Mouse (Mus musculus) right cerebral cortex, postnatal 25 days (tissue): ENCODE measurements around the gene Afap1.
A peak's percentile ranks its signal among the peaks of the same experiment; 100 is the strongest.

ENCODE experiments used
- DNase-seq: peaks from one replicate; pipeline ENCODE4 v3.0.0; 2022

The Afap1 gene

GRCm38 (mm10) chr5:35893093-35893804 is at the start of gene Afap1:
TSS of gene Afap1 (plus strand) at chr5:35893319.
- peak; percentile 98 for DNase-seq

DNA sequence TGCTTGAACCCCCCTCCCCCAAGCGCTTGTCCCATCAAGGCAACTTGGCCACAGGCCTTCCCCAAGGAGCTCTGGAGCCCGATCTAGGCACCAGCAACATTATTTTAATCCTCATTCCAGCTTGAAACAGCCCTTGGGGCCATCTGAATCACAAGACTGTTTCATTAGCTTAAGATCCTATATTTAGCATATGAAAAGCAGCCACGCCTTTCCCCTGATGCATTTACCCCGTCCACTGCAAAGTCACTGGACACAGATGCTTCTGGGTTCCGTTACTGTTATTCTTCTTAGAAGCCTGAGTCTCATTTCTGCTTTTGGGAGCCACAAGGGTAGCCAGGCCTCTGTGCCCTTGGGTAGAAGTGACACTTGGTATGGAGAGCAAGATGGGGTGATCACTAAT is 41.6 kb upstream of the Afap1 start:
- no peak for DNase-seq

- DNase-seq = no peak
Measured at GRCm38 (mm10) chr5:35853463-35853862, 39.7 kb upstream of the Afap1 start.

GRCm38 (mm10) chr5:35856245-35856644 is 36.9 kb upstream of the Afap1 start:
- DNase-seq = no peak

DNA sequence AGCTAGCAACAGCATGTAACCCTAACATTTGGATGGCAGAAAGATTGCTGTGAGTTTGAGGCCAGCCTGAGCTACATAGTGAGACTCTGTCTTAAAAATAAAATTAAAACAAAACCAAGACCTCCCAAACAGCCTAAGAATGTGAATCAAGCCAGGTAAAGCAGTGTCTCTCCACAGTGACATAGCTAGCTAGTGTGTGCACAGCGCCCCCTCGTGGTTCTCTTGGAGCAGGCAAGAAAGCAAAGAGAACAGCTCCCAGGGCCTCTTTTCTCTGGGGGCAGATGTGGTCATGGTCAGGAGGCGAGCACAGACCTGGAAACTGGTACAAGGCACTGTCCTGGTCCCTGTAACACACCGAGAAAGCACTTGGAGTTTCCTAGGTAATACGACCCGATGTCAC is 35.0 kb upstream of the Afap1 start:
- DNase-seq = peak; percentile 47

GRCm38 (mm10) chr5:35861456-35861855 is 31.7 kb upstream of the Afap1 start:
- no peak for DNase-seq

GRCm38 (mm10) chr5:35869973-35870372 is 23.1 kb upstream of the Afap1 start:
- no peak for DNase-seq

DNA sequence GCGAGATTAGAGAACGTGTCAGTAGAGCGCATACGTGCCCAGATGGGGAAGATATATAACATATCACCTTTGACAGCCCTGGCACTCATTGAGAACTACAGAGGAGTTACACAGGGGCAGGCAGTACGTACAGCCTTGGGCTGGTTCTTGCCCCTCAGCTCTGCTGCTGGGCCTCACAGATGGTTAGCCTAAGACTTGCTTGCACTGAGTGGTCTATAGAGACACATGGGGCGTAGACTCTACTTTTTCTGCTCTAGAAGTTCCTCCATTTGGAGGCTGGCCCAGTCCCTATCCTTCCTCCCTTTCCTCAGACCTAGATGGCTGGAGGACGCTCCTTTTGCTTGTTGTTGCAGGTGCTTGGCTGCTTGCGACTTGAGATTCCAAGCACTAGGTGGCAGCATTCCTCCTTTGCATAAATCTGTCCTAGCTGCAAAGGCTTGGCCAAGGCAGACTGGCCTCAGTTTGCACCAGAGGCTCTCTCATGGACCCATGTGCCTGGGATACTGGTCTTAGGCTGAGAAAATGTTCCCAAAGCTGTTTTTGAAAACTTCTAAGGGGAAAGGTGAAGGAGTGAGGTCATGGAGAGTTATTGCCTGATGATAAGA is 22.6 kb upstream of the Afap1 start:
- peak; percentile 69 for DNase-seq

- DNase-seq = no peak
Measured at GRCm38 (mm10) chr5:35873382-35873781, 19.7 kb upstream of the Afap1 start.

- no peak for DNase-seq
Measured at GRCm38 (mm10) chr5:35876236-35876635, 16.9 kb upstream of the Afap1 start.

DNA sequence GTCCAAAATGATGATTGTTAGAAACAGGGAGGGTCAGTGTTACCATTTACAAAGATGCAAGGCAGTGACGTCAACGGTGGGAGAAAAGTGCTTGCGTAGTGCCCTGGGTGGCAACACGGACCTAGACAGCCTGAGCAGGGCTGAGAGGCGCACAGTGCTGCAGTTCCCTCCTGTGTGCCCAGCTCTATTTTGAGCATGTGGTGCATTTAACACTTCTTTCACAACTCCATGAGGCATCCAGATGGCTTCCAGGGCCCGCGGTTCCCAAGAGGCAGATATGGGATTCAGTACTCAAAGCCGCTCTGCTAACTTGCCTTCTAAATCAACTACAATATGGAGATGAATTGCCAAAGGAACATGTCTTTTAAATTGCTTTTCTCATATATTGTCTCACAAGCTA is 13.9 kb upstream of the Afap1 start:
- DNase-seq = peak; percentile 64

DNA sequence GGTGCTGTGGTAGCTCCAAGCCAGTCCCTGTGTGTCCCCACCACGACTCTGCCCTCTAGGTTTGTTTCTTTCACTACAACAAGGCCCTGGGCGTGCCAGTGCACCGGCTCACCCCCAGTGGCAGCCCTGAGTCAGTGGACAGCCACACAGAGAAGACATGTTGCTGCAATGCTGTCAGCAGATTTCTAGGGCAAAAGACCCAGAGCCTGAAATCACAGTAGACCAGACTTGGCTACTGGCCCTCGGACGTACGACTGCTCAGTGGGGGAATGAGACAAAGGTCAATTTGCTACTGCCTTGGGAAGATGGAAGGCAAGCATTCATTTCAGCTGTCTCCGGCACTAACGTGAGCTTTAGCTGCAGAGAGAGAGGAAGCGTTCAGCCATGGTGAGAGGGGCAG is 10.7 kb upstream of the Afap1 start:
- DNase-seq = no peak

DNA sequence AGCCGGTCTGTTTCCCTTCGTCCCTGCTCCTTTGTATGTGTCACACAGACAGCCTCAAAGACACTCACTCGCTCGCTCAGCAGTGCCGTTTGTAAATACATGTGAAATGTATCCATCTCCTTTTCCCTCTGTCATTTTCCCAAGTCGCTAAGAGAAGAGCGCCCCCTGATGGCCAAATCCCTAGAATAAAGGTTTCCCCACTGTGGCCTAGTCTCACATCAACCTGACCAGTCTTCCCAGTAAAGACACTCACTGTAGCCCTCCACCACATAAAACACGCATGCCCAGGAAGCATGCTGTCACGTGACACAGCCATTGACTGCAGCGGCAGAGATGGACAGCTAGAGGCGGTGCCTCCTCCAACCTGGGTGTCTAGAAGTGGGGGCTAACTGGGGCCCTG is 8.9 kb upstream of the Afap1 start:
- DNase-seq = no peak

- DNase-seq = no peak
Measured at GRCm38 (mm10) chr5:35884689-35885088, 8.4 kb upstream of the Afap1 start.

DNA sequence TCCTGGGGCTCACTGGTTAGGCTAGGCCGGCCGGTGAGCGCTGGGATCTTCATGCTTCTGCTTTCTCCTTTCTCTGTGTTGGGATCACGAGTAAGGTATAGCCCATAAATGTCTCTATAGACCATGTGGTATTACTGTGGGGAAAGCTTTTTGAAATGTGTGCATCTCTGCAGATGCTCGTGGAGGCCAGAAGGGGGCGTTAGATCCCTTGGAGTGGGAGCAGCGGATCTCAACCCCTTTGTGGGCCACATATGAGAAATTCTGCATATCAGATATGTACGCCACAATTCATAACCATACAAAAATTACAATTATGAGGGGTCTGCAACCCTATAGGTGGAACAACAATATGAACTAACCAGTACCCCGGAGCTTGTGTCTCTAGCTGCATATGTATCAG is 4.2 kb upstream of the Afap1 start:
- DNase-seq = no peak

DNA sequence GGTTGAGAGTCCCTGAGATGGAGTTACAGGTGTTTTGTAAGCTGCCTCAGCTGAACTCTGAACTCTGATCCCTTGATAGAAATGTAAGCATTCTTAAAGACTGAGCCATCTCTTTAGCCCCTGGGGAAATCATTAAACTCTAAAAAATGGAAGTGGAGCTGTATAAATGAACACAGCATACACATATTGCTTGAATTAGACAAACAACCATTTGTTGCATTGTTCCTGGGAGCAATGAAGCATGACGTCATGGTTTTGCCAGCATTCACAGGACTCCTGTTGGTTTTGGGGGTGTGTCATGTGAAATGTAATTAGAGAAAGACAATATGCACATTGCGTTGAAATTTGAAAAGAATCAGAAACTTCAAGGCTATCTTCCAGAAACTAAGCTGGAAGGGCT is 3.5 kb upstream of the Afap1 start:
- DNase-seq = no peak

DNA sequence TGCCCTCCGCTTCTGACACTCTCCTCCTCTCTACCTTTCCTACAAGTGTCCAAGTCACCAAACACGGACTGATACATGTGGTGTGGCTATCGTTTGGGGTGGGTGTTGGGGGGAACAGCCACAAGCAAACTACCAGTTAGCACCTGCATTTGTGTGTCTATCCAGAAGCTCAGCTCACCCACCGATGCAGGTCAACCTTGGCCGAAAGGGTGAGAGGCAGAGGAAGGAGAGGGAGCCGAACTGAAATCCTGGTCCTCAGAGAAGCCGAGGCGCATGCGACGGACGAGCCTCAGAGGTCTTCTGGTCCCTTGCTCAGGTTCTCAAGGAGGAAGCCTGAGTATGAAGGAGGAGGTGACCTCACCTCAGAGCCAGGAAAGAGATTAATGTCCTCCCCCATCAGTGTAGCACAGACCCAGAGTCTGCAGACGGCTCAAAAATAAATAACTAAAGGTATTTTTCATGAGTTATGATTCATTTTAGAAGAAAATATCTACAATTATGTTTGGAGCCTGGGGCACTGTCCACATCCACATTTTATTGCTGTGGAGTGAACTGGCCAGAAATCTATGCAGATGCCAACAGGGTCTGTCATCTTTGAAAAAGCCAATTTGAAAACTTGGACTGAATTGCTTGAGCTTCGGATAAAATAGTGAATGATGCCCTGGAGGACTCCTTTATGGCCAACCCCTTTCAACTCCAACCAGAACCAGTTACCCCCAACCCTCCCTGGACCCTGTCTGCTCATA is 2.0 kb upstream of the Afap1 start:
- no peak for DNase-seq

DNA sequence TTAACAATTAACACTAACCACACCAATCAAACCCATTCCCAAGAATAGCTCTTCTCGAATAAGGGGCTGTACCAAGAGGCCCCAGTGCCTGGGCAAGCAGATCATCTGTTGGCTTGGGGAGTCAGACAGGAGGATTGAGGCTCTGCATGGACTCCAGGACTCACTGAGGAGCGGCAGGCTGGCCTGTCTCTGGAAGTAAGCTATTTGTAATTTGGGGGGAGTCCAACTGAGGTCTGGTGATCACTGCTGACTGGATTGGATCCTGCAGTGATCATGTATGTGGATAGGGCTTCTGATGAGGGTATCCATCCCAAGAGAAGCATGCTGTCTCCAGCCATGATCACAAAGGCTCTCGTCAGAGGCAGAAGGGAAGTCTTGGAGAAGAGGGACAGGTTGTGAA is 756 bp upstream of the Afap1 start:
- DNase-seq = no peak

- peak; percentile 58 for DNase-seq
Measured at GRCm38 (mm10) chr5:35893805-35894260, 714 bp downstream of the Afap1 start.

DNA sequence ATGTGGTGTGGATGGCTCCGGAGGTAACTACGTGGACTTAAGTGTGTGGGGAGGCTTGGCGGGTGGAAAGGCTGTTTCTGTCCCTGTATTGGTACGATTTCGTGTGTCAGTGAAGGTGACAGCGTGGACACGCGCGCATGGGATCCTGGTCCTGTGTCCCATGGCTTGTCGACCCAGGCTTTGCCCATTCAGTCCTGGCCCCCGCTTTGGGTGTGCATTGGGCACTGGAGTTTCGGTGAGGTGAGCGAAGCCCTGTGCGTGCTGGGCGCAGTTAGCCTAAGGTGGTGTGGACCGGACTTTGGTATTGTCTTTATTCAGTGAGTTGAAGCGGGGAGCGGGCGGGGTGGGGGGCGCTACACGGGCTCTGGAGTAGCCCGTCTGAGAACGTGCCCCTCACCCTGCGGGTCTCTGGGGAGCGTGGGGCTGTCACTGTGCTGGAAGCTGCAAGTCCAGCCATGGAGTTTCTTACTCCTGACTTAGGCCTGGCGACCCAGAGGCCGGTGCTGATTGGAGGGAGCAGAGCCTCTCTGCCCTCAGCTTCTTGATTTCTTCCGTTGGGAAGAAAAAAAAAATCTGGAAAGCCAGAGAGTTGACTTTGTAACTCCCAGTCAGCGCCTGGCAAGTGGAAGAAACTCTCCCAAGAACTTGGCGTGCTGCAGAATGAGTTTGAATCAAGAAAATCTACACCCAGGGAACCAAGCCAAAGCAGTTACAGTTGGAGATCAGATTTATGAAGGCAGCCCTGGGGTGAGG is 1.4 kb downstream of the Afap1 start:
- DNase-seq = no peak

DNA sequence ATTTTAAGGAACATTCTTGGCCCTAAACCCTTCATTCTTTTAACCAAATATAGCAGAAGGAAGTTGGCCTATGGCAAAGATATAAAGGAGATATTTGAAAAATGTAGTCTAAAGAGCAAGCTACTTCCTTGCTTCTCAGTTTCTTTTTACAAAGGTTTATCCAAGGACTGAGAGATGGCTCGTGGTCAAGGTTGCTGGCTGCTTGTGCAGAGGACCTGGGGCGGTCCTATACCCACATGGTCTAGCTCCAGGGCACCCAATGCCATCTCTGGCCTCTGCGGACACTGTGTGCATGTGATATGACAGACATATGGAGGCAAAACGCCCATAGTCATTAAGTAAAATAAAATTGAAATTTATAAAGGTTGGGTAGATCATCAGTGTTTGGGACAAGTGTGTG is 2.8 kb downstream of the Afap1 start:
- no peak for DNase-seq

DNA sequence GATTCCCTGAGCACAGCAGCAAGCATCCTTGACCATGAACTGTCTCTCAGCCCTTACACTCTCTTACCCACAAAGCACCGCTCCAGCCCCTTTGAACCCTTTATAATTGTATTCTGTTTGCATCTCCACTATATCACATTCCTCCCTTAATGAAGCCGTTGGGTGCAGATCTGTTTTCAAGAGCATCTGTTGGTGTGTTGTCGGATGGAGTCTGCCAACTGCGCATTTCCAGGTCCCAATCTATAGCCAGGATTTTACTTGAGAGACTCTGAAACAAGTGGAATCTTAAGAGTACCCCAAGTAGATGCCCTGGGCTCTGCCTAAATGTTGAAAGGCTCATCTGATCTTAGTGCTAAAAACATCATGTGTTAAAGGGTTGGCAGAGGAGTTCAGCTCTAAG is 3.4 kb downstream of the Afap1 start:
- DNase-seq = no peak

GRCm38 (mm10) chr5:35897147-35897546 is 4.0 kb downstream of the Afap1 start:
- no peak for DNase-seq
